Mouse (Mus musculus) c-Kit-positive CD71-negative TER-119-negative erythroid progenitor cells, embryonic 14.5 days (primary cell): ENCODE measurements at regions not wholly inside any gene's neighbourhood (a gene's known extent, or its start where the extent isn't known, plus 50 kb on each side); places are given as distances from the start of the nearest gene placed in this dataset.

Source experiments
- DNase-seq: peaks from one replicate; pipeline ENCODE4 v3.0.0-alpha.2; 2013; ENCODE audit warnings: low read depth

DNA sequence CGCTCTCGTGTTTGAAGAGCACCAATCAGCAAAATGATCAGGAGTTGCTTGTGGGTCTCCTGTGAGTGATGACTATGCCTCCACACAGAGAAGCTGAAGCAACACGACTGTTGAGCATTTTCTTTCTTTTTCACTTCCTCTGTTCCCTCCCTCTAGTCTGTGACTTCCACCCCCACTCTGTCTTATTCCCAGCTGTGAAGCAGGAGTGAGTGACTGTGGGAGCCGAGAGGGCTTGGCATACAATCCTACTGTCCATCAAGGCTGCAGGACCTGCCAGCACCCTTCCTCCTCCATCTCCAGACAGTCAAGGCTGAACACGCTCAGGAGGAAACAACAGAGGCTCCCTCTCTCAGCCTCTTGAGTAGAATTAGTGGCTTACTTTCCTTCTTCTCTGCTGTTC is 401.3 kb downstream of the Plcl1 start:
- no peak for DNase-seq

GRCm38 (mm10) chr1:55808724-55809519 is 403.2 kb downstream of the Plcl1 start:
- DNase-seq: no peak

DNA sequence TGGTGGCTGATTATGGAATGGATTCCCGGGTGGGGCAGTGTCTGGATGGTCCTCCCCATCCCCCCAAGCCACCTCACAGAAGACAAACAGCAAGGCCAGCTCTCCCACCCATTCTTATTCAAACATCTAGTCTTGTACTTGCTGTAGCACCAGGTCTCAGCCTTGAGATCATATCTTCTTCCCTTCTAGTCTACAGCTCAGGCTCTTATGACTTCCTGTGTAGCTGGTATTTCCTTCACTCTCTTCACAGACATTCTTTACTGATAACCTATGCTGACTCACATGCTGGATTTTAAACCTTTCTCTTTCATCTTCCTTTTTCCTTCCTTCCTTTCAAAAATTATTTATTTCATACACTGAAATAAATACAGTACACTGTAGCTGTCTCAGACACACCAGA is 406.8 kb downstream of the Plcl1 start:
- no peak for DNase-seq

DNA sequence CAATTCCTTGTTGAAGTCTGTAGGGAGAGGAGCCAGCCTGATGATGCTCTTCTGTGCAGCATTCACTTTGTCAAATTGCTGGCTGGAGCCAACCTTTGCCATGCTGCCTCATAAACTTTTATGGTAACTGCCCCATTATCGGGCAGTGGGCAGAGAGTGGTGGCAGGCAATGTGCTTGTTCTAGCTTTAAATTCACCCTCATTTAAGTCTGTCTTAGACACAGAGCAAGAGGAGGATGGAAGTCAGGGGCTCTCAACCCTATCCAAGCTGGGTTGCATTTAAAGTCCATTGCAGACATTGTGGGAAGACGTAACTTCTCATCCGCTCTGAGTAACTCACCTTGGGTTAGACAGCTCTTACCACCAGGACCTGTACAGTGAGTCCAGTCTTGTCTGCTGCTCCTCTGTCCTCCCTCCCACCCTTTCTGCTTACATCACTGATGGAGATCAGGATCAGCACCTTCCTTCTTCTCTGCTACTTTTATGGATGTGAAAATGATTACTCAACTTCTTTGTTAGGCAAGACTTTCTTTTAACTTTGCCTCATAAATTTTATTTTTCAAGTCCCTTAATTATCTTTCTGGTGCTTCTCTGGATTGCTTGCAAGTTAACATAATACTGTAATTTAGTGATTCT is 415.3 kb downstream of the Plcl1 start:
- no peak for DNase-seq

DNA sequence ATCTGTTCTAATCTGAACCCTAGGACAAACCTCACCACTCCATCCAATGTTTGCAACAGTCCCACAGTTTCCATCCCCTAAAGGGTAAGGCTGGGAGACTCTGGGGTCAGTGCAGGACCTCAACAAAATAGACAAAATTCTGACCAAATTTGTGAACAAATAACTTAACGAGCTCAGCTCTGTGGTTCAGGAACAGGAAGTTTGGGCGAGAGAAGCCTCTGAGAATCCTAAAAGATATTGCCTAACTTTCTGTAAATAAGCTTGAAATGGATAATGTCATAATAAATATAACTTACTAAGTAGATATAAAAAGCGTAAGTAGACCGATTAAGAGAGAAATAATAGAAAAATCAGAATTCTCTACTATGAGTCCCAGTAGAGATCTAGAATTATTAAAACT is 416.9 kb downstream of the Plcl1 start:
- no peak for DNase-seq

GRCm38 (mm10) chr1:55827191-55827590 is 421.5 kb downstream of the Plcl1 start:
- no peak for DNase-seq

DNA sequence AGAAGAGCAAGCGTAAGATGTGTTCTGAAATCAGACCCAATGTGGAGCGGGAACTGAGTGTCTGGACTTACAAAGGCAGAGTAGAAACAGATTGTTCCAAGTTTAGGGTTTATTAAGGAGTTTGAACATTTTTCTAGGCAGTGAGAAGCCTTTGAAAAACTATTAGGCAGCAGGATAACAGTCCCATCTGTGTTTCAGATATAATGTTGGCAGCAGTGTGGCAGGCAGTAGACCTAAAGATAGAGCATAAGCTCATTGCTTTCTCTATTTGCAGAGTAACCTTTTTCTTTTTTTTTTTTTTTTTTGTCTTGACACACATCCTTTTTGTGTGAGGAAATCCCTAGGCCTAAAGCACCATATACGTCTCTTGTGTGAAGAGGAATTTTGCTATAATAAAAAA is 429.6 kb downstream of the Plcl1 start:
- no peak for DNase-seq

GRCm38 (mm10) chr1:55836750-55837149 is 431.0 kb downstream of the Plcl1 start:
- DNase-seq: no peak

- no peak for DNase-seq
Measured at GRCm38 (mm10) chr1:55837366-55837765, 431.6 kb downstream of the Plcl1 start.

DNA sequence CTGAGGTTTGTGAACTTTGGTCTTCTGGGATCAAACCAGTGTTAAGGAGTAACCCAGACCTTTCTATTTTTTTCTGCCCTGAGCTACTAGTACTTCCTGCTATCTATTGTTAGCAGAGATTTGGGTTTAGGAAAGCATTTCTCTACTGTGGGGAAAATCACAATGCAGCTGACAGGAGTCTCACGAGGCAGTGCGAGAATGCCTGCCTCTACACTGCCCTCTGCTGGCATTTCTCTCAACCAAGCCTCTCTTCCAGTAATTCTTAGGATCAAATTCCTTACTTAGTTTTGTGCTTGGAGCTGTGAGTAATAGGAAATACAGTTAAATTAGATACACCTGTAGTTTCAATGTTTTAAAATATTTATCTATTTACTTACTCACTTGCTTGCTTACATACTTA is 432.4 kb downstream of the Plcl1 start:
- peak; percentile 13 for DNase-seq

GRCm38 (mm10) chr1:55848806-55849205 is 443.1 kb downstream of the Plcl1 start:
- DNase-seq: no peak

DNA sequence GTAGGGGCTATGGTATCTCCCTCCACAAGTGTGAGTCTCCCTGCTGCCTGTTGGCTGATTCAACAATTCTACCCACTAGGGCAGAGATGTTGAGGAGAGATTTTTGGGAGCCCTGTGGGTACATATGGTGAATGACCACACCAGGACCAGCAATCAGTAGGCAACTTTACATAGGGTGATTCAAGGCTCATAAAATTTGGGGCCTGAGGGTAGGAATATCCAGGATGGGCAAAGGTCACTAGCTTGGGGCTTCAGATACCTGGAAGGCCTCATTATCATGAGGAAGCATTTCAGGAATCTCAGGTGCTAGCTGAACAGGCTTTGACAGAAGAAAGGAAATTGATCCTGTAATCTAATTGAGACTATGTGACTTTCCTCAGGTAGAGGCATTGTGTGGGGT is 446.6 kb downstream of the Plcl1 start:
- no peak for DNase-seq

- DNase-seq: no peak
Measured at GRCm38 (mm10) chr1:55859113-55859512, 453.4 kb downstream of the Plcl1 start.

- DNase-seq: no peak
Measured at GRCm38 (mm10) chr1:55863113-55863512, 457.4 kb downstream of the Plcl1 start.

GRCm38 (mm10) chr1:55865274-55865673 is 459.6 kb downstream of the Plcl1 start:
- DNase-seq: no peak

DNA sequence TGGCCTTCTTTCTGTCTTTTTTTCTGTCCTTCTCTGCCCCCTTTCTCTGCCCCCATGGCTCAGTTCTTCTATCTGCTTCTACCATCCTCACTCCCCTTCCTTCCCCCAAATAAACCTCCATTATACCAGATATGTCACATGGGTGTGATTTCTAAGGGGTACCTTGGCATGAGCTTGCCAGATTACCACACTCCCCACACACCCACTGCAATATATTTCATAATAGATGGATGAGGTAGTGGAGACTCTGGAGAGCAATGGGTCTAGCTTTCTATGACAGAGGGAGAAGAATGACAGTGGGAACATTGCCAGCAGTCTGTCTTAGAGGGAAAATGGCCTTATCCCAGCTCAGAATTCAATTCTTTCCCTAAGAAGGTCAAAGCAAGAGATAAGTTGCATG is 461.0 kb downstream of the Plcl1 start:
- DNase-seq: no peak

GRCm38 (mm10) chr1:55873583-55873982 is 467.9 kb downstream of the Plcl1 start:
- DNase-seq: no peak

DNA sequence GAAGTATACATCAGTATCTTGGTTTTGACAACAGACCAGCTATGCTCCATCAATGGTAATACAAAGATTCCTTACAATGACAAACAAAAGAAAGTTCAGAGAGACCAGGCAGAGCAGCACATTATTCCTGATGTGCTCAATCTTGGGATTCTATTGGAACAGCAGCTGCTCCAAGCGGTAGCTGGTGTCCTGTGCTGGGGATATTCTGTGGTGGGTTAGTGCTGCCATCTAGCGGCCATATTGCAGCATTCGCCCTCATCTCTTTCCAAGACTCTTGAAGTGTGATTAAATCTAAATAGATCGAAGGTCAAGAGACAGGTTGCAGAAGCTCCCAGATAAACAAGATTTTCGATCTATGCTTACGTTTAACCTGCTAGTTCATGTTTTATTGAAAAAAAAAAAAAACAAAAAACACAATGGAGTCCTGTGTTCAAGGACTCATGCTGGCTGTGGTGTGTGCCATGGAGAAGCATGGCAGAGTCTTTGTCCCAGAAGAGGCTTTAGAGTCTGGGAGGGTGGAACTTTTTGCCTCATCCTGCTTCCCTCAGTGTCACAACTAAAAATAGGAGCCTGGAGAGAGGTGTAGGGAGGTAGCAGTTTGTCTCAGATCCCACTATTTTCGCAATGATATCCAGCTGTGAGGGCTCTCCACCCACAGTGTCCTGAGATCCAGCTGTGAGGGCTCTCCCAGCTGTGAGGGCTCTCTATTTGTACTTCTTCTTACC is 468.6 kb downstream of the Plcl1 start:
- DNase-seq: peak; percentile 47

GRCm38 (mm10) chr1:55874868-55875144 is 469.1 kb downstream of the Plcl1 start:
- no peak for DNase-seq

DNA sequence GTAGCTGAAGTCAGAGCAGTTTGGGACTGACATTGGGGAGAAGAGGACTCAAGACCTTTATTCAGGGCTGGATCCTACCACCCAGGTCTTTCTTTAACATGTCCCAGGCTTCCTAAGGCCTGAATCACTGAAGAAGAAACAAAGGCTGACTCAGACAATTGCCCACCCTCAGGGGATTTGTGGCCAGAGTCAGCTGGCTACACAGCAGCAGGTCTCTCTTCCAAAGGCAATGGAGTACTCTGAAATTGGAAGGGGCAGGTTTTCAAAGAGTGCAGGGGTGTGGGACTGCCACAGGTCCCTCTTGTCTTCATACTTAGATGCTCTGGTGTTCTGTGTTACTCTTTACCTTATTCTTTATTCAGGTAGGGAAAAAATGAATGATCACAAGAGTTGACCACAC is 478.9 kb downstream of the Plcl1 start:
- no peak for DNase-seq

DNA sequence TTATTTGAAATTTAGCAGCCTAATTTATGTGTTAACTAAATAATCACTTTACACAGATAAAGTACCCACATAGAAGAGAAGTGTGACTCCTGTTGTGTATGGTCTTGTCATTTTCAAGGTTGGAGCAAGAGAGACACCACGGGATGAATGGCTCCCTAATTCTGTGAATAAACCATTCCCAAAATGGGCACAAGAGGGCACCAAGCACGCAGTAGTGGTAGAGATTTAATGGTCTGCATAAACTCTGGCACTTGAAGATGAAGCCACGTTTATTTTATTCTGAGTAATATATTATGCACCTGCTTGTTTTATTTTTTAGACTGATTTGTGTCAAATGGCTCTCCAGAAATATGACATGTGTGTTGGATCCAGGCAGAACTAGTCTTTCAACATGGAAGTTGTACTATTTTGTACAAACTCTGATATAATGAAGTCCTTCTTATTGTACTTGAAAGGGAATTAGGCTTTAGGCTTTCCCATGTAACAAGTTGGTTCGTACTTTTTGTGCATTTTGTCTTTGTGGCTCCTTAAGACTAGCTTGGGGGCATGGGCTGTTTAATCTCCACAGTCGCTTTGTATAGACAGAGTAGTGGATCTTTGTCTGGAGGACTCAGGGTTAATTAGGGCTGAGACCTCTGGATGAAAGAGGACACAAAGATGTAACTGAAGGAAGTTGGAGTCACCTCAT is 480.8 kb downstream of the Plcl1 start:
- DNase-seq: peak; percentile 28

DNA sequence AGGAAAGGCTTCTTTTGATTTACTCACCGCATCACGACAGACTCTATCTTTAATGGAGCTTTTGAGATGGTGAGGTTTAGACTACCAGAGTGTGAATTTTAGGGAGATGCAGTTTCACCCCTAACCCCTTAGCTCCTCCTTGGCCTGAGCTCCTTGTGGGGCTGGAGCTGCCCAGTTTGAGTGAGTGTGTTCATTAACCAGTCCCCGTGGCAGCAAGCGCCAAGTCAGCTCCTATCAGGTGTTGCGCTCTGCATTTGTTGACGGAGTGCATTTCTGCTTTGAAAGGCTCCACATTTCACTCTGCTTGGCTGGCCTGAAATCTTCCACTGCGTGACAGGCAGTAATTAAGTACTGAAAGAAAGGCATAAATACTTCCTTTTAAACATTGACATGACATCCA is 481.7 kb downstream of the Plcl1 start:
- DNase-seq: no peak
